Mouse (Mus musculus): ENCODE measurements around the gene Arhgap45.

Arhgap45 gene

DNA sequence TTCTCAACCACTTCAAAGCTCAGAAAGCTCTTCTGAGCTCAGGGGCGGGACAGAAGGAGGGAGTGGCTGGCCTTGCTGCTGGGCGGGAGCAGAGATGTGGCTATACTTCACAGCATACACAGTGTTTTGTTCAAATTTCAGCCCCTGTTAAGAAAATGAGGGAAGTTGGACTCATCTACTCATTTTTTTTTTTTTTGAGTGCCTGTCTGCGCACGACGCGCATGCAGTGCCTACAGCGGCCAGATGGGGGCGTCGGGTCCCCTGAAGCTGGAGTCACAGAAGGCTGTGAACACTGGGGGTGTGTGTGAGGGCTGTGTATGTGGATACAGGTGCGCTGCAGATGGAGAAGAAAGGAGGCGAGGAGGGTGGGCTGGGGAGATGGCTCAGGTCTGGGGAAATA lies 29.5 kb upstream of the Arhgap45 start:
- DNase-seq (ENCODE audit: low spot score in 2 of 2) = peak; percentile 69 to 76

DNA sequence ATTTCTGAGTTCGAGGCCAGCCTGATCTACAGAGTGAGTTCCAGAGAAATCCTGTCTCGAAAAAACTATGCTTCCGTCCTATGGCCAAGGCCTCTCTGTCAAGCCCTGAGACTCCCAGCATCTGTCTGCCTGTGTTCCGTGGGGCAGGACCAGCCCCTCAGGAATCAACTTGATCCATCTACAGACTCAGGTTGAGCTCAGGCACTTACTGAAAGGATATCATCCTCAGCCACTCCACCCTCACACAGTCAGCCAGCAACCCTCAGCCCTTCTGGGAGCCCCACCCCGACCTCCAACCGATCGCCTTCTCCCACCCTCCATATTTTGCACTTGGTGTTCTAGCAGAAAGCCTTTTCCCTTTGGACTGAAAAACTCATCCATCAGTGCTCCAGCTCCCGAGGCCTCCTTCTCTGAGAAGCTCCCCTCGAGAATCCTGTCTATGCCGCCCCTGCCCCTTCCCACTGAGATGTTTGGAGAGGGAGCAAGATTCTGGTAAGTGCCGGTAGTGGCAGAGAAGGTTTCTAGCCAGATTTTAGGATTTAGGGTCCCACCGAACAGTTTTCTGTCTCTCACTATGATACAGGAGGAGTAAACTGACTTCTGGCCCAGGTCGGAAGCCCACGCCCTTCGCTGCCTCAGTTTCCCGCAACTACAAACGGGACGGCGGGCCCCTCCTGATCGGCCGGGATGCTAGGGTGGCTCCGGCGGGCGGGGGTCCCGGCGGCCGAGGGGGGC lies 28.5 kb upstream of the Arhgap45 start:
- DNase-seq (ENCODE audit: low spot score in 2 of 2) = no peak

GRCm38 (mm10) chr10:79988506-79989271 lies 27.8 kb upstream of the Arhgap45 start, which contains the start of gene Cnn2:
Gene Cnn2 (plus strand): TSS chr10:79988584.
- no peak for DNase-seq (ENCODE audit: low spot score in 2 of 2)

GRCm38 (mm10) chr10:79989272-79989786 lies 27.1 kb upstream of the Arhgap45 start:
- no peak for DNase-seq (ENCODE audit: low spot score in 2 of 2)

DNA sequence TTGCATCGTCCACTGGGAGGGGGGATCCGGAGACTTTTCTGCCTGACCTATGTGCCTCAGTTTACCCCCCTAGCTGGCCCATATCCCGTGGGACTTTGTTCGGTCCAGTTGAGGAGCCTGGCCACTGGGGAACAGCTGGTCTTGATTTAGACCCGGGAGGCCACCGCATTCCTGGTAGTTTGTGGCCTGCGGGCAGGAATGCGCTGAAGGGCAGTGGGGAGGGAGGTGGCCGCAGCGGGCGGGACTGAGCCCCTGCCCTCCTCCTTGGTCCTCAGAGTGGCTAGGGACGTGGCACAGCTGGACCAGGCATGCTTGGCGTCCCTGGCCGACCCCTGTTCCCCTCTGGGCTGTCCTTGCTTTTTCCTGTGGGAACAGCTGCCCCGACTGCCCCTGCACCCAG lies 26.6 kb upstream of the Arhgap45 start:
- no peak for DNase-seq (ENCODE audit: low spot score in 2 of 2)

DNA sequence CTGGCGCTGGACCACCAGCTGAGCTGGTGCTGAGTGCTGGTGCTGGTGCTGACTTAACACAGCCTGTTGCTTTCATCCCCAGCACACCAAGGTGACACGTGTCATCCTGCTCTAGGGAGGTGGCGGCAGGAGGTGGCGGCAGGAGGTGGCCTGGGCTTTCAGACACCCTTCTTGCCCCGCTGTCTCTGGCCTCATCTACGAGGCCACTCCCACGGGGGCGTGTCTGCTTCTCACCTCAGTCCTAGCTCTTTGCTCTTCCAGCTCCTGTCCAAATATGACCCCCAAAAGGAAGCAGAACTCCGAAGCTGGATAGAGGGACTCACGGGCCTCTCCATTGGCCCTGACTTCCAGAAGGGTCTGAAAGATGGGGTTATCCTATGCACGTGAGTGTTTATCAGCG lies 25.4 kb upstream of the Arhgap45 start:
- no peak for DNase-seq (ENCODE audit: low spot score in 2 of 2)

DNA sequence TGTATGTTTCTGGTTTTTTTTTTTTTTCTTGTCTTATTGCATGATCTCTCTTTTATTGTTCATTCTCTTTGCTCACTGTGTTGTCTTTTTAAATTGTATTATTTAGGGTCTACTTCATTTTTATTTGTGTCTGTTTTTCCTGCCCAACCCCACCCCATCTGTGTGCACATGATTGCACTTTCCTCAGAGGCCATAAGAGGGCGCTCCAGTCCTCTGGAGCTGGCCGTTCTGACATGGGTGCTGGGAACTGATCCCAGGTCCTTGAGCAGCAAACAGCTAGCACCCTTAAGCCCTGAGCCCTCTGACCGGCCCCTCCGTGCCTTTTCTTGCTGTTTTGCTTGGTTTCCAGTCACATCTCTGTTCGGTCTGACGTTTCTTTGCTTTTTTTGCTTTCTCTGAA lies 24.9 kb upstream of the Arhgap45 start:
- no peak for DNase-seq (ENCODE audit: low spot score in 2 of 2)

DNA sequence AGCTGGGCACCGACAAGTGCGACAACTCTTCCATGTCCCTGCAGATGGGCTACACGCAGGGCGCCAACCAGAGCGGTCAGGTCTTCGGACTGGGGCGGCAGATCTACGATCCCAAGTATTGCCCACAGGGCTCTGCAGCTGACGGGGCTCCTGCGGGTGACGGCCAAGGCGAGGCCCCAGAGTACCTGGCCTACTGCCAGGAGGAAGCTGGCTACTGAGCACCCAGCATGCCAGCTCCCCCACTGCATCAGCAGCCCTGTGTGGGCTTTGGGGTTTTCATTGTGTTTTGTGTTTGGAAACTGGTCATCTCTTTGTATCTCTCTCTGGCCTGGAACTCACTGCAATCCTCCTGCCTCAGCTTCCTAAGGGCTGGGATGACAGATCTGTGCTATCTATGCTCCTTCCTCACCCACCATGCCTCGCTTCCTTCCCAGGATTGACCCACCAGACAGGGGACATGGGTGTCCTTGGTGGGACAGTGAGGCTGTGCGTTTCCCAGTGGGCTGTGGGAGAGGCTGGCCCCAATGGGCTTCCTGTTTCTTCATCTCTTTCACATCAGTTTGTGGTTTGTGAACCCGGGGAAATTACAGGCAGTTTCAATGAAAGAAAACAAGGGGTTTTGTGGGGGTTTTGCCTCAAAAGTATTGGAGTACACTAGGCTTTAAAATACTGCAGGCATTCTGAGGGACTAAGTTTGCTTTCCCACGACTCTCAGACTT lies 21.9 kb upstream of the Arhgap45 start:
- DNase-seq (ENCODE audit: low spot score in 2 of 2) = no peak

DNA sequence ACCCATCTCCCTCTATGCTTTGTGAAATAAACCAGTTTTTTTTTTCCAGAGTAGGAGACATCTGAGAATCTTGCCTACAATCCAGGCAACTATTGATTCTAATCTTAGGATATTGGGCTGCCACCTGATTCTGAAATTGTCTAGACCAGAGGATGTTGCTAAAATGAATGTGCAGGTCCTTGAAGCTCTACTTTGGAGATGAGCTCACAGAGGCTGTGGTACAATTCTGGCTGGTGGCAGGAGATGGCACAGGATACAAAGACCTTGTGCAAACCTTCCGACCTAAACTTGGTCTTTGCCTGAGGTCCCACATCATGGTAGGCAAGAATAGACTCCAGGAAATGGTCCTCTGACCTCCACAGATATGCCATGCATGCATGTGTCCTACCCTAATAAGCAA lies 20.8 kb upstream of the Arhgap45 start:
- no peak for DNase-seq (ENCODE audit: low spot score in 2 of 2)

DNA sequence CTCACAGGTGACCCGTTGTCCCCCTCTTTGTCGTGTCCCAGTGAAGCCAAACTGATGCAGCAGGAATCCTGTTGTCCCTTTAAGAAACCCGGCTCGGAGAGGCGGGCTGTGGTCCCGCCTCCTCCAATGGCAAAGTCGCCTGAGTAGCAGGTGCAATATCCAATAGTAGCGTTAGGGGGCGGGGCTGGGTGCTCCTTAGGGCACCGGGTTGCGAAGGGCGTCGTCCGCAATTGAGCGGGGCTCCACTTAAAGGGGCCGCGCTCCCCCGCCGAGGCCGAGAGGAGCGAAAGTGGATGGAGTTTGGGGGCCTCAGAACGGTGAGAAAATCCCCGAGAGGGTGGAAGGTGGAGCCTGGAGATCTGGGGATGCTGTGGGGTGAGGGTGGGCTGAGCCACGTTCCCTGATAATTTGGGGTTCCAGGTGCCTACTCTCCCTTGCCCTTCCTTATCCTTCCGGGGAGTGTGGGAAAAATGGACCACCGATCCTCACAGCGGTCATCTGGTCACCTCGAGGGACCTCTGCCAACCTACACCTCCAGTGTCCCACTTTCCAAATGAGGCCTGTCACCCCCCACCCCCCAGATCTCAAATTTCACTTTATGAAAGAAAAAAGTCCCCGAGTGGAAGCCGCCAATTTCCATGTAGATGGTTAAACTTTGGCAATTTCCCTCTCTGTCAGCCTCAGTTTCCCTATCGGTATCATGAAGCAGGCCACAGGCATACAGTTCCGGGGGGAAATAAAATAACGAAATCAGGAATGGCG lies 20.0 kb upstream of the Arhgap45 start, which contains the start of gene Abca7:
Abca7 (plus strand) TSS at position 223 of the 762 bp plus-strand sequence.
- DNase-seq (ENCODE audit: low spot score in 2 of 2) = peak; percentile 89 to 96

GRCm38 (mm10) chr10:79997034-79997760 lies 19.3 kb upstream of the Arhgap45 start:
- peak; percentile 61 to 76 for DNase-seq (ENCODE audit: low spot score in 2 of 2)

DNA sequence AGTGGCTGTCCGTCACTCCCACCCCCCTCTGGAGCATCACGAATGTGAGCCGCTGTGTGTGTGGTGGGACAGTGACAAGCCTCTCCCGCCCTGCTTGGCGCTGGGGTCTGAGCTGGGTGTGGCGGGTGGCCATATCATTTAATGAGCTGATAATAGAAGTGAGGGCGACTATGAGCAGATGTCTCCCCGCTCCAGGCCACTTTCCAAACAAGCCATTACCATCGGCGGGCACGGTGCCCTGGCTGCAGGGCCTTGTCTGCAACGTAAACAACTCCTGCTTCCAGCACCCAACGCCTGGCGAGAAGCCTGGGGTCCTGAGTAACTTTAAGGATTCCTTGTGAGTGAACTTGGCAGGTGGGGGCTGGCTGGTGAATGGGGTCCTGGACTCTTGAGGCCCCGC lies 18.6 kb upstream of the Arhgap45 start:
- DNase-seq (ENCODE audit: low spot score in 2 of 2) = no peak

DNA sequence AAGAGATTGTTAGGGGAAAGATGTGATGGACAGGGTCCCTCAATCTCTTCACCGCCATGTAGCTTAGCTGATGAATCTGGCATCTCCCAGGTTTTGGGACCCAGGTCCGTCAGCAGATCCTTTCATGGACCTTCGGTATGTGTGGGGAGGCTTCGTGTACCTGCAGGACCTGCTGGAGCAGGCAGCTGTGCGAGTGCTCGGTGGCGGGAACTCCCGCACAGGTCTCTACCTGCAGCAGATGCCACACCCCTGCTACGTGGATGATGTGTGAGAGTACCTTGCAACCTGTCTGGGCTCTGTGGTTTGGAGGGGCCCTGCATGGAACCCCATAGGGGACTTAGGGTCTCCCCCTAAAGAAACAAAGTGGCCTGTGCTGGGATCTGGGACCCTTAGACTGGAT lies 14.5 kb upstream of the Arhgap45 start:
- DNase-seq (ENCODE audit: low spot score in 2 of 2) = no peak

GRCm38 (mm10) chr10:80002829-80003228 lies 13.6 kb upstream of the Arhgap45 start:
- no peak for DNase-seq (ENCODE audit: low spot score in 2 of 2)

DNA sequence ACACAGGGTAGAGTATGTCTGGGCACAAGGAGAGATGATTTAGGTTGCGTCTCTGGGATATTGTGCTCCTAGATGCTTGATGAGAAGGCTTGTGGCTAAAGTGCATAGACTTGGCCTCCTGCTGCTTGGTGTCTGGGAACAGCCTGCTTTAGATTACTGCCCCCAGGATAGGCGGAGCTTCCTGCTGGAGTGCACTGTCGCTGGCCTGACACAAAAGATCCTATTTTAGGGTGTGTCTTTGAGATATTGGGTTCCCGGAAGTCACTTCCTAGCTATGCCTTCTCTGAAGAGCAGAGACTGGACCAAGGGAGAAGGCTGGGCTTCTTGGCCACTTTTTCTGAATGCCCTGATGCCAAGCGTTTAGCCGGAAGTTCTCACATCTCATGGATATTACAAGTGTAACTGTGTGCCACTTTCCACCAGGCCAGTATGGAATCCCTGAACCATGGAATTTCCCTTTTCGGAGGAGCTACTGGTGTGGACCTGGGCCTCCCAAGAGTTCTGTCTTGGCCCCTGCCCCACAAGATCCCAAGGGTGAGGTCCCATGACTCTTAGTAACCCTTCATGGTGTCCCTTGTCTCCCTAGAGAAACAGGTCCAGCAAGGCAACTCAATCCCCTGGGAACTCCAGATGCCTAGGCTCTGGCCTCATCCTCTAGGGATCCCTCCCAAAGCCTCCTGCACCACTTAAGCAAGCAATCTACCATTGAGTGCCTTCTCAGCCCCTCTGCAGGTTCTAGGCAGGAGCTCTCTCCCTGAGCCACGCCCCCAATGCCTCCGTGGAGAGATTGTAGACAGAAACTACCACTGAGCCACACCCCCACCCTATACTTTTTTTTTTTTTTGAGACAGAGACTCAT lies 12.8 kb upstream of the Arhgap45 start:
- DNase-seq (ENCODE audit: low spot score in 2 of 2) = no peak

- DNase-seq (ENCODE audit: low spot score in 2 of 2) = no peak
These were observed 12.2 kb upstream of the Arhgap45 start for GRCm38 (mm10) chr10:80004233-80004705.

DNA sequence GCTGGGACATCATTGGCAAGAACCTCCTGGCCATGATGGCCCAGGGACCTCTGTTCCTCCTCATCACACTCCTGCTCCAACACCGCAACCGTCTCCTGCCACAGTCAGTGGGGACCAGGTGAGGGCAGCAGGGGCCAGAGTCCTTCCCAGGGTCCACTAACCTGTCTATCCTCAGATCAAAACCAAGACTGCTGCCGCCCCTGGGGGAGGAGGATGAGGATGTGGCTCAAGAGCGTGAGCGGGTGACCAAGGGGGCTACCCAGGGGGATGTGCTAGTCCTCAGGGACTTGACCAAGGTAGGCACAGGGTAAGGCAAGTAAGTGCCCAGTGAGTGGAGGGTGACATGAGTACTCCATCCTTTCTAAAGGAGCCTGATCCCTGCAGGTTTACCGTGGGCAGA lies 4.7 kb upstream of the Arhgap45 start:
- no peak for DNase-seq (ENCODE audit: low spot score in 2 of 2)

- DNase-seq (ENCODE audit: low spot score in 2 of 2) = no peak
These were observed 2.8 kb upstream of the Arhgap45 start for GRCm38 (mm10) chr10:80013609-80014008.

DNA sequence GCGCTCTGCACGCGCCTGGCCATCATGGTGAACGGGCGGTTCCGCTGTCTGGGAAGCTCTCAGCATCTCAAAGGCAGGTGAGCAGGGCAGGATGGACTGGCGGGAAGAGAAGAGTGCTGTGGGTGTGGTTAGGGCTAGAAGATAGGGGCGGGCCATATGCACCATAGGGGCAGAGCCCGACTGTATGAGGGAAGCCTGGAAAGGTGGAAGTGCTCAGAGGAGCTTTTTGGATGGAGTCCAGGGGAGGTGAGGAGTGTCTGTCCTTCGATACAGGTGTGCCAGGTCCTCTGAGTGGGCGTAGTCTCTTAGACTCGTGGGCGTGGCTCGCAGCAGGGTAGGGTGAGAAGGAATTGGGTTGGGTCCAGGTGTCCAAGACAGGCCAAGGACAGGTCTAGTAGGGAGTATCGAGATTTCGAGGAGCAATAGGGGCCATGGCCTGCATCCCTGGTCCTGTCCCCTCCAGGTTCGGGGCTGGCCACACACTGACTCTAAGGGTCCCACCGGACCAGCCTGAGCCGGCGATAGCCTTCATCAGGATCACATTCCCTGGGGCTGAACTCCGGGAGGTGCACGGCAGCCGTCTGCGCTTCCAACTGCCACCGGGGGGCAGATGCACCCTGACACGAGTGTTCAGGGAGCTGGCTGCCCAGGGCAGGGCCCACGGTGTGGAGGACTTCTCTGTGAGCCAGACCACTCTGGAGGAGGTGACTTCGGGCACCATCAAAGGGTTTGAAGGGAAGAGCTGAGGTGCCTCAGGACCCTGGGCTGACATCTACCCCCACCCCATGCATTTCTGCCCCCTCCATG lies 1.8 kb upstream of the Arhgap45 start:
- DNase-seq (ENCODE audit: low spot score in 2 of 2) = no peak
